Mouse (Mus musculus): ENCODE measurements at regions not wholly inside any gene's neighbourhood (a gene's known extent, or its start where the extent isn't known, plus 50 kb on each side); places are given as distances from the start of the nearest gene placed in this dataset.

DNA sequence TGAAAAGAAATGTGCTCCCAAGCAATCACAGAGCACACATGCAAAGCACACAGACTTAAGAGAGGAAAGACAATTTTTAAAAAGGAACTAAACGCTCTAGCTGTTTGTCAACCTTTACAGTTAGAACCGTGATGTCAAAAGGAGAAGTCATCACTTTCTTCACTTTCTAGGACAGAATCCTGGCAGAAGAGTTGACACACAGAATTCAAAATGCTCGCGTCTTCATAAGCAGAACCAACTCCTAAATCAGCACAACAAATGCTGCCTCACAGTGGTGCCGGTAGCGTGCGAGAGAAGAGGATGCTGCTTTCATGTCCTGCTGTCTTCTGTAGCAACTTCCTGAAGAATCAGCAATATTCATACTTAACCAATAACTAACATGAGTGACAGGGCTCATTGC, 55.6 kb upstream of the Rassf6 start:
- TF ChIP-seq CTCF (IDR thresholded peaks at IDR 0.05; ENCODE audit: low read depth) (no peak), EP300 (IDR thresholded peaks at IDR 0.05; ENCODE audit: low read depth) (peak; percentile 76)
